9 mouse cellular contexts compared by ENCODE assay signal in genomic region chr11:114866486-114867360, GRCm38 (mm10). TPM values are rescaled to one million over a fixed set of nuclear protein-coding genes. Genes with fewer than 3 reads are reported as not detected.
DNase-seq lines count a peak whose midpoint lies in the region; ATAC-seq and TF ChIP-seq lines count a peak whose summit lies in the region.
"Had no signal": no experiment of that assay in that cellular context is flagged by ENCODE, and none has a peak within 500 bp of the region (broad histone marks: within the 10 kb centered on the region; RNA-seq: fewer than 3 reads in every experiment).

No protein-coding gene starts in this region.

- H3K36me3 ChIP-seq in embryonic facial prominence, embryonic 13.5 days: peaks cover 78% of the 10 kb centered on the region
- H3K36me3 ChIP-seq in intestine, embryonic 14.5 days (ENCODE audit: control insufficient read depth, insufficient read depth, low read length): peaks cover 36% of the 10 kb centered on the region
- peaks cover 10% of the 10 kb centered on the region for H3K36me3 ChIP-seq in liver, postnatal 0 days (replicated peaks; ENCODE audit: insufficient read depth, low read length)
- no peaks in the 10 kb centered on the region for H3K36me3 ChIP-seq in forebrain, postnatal 0 days (ENCODE audit: insufficient read depth)

- no peak overlapping the region for H3K27ac ChIP-seq in embryonic facial prominence, embryonic 13.5 days
- H3K27ac ChIP-seq in intestine, embryonic 14.5 days (ENCODE audit: low read depth): peak overlapping the region; percentile 48; the same call in 1 of the 2 replicates
- H3K27ac ChIP-seq in liver, postnatal 0 days (ENCODE audit: low read depth): peak overlapping the region; percentile 91
- H3K27ac ChIP-seq in forebrain, postnatal 0 days (ENCODE audit: low read depth, low read length): no peak overlapping the region

- H3K27me3 ChIP-seq in embryonic facial prominence, embryonic 13.5 days: no peaks in the 10 kb centered on the region
- no peaks in the 10 kb centered on the region for H3K27me3 ChIP-seq in intestine, embryonic 14.5 days (replicated peaks; ENCODE audit: control insufficient read depth, insufficient read depth, low read length)
- no peaks in the 10 kb centered on the region for H3K27me3 ChIP-seq in liver, postnatal 0 days (ENCODE audit: insufficient read depth, low read length)
- no peaks in the 10 kb centered on the region for H3K27me3 ChIP-seq in forebrain, postnatal 0 days (ENCODE audit: insufficient read depth, low read length)

- H3K9ac ChIP-seq in embryonic facial prominence, embryonic 13.5 days: peak overlapping the region; percentile 36; the same call in 1 of the 2 replicates
- H3K9ac ChIP-seq in intestine, embryonic 14.5 days (ENCODE audit: low read length): no peak overlapping the region
- H3K9ac ChIP-seq in liver, postnatal 0 days (replicated peaks): 0 out of 2 replicates have a peak overlapping the region, but pooled peaks have one; percentile 18
- no peak overlapping the region for H3K9ac ChIP-seq in forebrain, postnatal 0 days

- H3K9me3 ChIP-seq in embryonic facial prominence, embryonic 13.5 days: no peaks in the 10 kb centered on the region
- H3K9me3 ChIP-seq in intestine, embryonic 14.5 days (ENCODE audit: control insufficient read depth, low read length): no peaks in the 10 kb centered on the region
- H3K9me3 ChIP-seq in liver, postnatal 0 days (ENCODE audit: low read length): no peaks in the 10 kb centered on the region
- H3K9me3 ChIP-seq in forebrain, postnatal 0 days (ENCODE audit: low read length): no peaks in the 10 kb centered on the region

- ATAC-seq in embryonic facial prominence, embryonic 13.5 days (ENCODE audit: insufficient number of reproducible peaks, insufficient read depth, low FRiP score, low TSS enrichment, low read depth): no peak
- ATAC-seq in intestine, embryonic 14.5 days (replicated peaks; ENCODE audit: low FRiP score, low TSS enrichment, low read depth): 0 out of 2 replicates have a peak, but pooled peaks have one; percentile 28
- peak; percentile 91 for ATAC-seq in liver, postnatal 0 days
- no peak for ATAC-seq in inflammation-experienced regulatory T-cells, adult 6 months
- no peak for ATAC-seq in forebrain, postnatal 0 days

- no peak overlapping the region for H3K4me2 ChIP-seq in embryonic facial prominence, embryonic 13.5 days
- H3K4me2 ChIP-seq in intestine, embryonic 14.5 days (ENCODE audit: low read length): 0 out of 2 replicates have a peak overlapping the region, but pooled peaks have one; percentile 0
- peak overlapping the region; percentile 50 for H3K4me2 ChIP-seq in liver, postnatal 0 days (ENCODE audit: low read depth, low read length)
- H3K4me2 ChIP-seq in forebrain, postnatal 0 days (ENCODE audit: low read depth): no peak overlapping the region

- peaks cover 24% of the 10 kb centered on the region for H3K4me1 ChIP-seq in embryonic facial prominence, embryonic 13.5 days
- peaks cover 23% of the 10 kb centered on the region for H3K4me1 ChIP-seq in intestine, embryonic 14.5 days (replicated peaks; ENCODE audit: control insufficient read depth, insufficient read depth, low read length)
- H3K4me1 ChIP-seq in liver, postnatal 0 days (ENCODE audit: insufficient read depth): peaks cover 33% of the 10 kb centered on the region
- no peaks in the 10 kb centered on the region for H3K4me1 ChIP-seq in forebrain, postnatal 0 days (ENCODE audit: insufficient read depth)

- WGBS in embryonic facial prominence, embryonic 13.5 days: 35% methylated on average over 10 of the region's 10 CpGs
- 39% methylated on average over 10 of the region's 10 CpGs for WGBS in intestine, embryonic 14.5 days
- WGBS in liver, postnatal 0 days (ENCODE audit: insufficient replicate concordance): 40% methylated on average over 10 of the region's 10 CpGs
- 65% methylated on average over 10 of the region's 10 CpGs for WGBS in forebrain, postnatal 0 days

- peak; percentile 69 for TF ChIP-seq EP300 in liver, postnatal 0 days (IDR thresholded peaks at IDR 0.05; ENCODE audit: low read depth)

- no peak for TF ChIP-seq CTCF in liver, postnatal 0 days (IDR thresholded peaks at IDR 0.05; ENCODE audit: low read depth)
- TF ChIP-seq CTCF in forebrain, postnatal 0 days (IDR thresholded peaks at IDR 0.05; ENCODE audit: low read depth): no peak

- DNase-seq in embryo, embryonic 10 days (ENCODE audit: low spot score): peak; percentile 70
- DNase-seq in embryo, embryonic 9.5 days (ENCODE audit: extremely low spot score): no peak
- DNase-seq in intestine, embryonic 14.5 days (ENCODE audit: low spot score): no peak
- peak; percentile 79 for DNase-seq in liver, postnatal 0 days
- no peak for DNase-seq in forebrain, postnatal 0 days
- no peak for DNase-seq in layer of hippocampus, adult 8-10 months (ENCODE audit: low spot score in 2 of 2)

- no peak overlapping the region for H3K4me3 ChIP-seq in embryonic facial prominence, embryonic 13.5 days
- H3K4me3 ChIP-seq in intestine, embryonic 14.5 days (ENCODE audit: low read depth, low read length): no peak overlapping the region
- H3K4me3 ChIP-seq in liver, postnatal 0 days (ENCODE audit: low read depth, low read length): no peak overlapping the region
- no peak overlapping the region for H3K4me3 ChIP-seq in forebrain, postnatal 0 days (ENCODE audit: low read depth, low read length)

RNA-seq across cellular contexts. Expression of gene Gprc5c, which starts 15.8 kb away (rescaled TPM):
- 44.4 and 44.8 TPM in 2 replicates for polyA plus RNA-seq in embryonic facial prominence, embryonic 13.5 days (2015; fragmentation: Nextera tagmentation; extraction: Ambion mirVana)
- 21.8 and 23.6 TPM in 2 replicates for polyA plus RNA-seq in intestine, embryonic 14.5 days (2014; fragmentation: Nextera tagmentation; extraction: Ambion mirVana)
- 23.2 and 24.9 TPM in 2 replicates for polyA plus RNA-seq in liver, postnatal 0 days (2015; fragmentation: Nextera tagmentation; extraction: Ambion mirVana)
- not detected for polyA plus RNA-seq in inflammation-experienced regulatory T-cells, adult 6 months (2017; shearing (Covaris generic))
- 4.4 and 7.9 TPM in 2 replicates for total RNA-seq in forebrain, postnatal 0 days (2014; rRNA removed)
- polyA plus RNA-seq in forebrain, postnatal 0 days (2015; fragmentation: Nextera tagmentation; extraction: Ambion mirVana): 5.5 and 5.8 TPM in 2 replicates
- total RNA-seq in layer of hippocampus, adult 8-10 months (2022): 1 to 10 TPM; 4.3 to 7.2 (median 4.8) TPM
- total RNA-seq: common myeloid progenitor, adult 5-6 weeks had no signal

RNA-seq across cellular contexts. Expression of gene Cd300a, which starts 23.1 kb away (rescaled TPM):
- 1.0 and 2.3 TPM in 2 replicates for polyA plus RNA-seq in embryonic facial prominence, embryonic 13.5 days (2015; fragmentation: Nextera tagmentation; extraction: Ambion mirVana)
- 0.89 and 1.3 TPM in 2 replicates for polyA plus RNA-seq in intestine, embryonic 14.5 days (2014; fragmentation: Nextera tagmentation; extraction: Ambion mirVana)
- polyA plus RNA-seq in liver, postnatal 0 days (2015; fragmentation: Nextera tagmentation; extraction: Ambion mirVana): 7.7 and 9.7 TPM in 2 replicates
- polyA plus RNA-seq in inflammation-experienced regulatory T-cells, adult 6 months (2017; shearing (Covaris generic)): under 1 TPM; 0.12 to 0.75 (median 0.27) TPM
- 0.86 and 1.0 TPM in 2 replicates for total RNA-seq in forebrain, postnatal 0 days (2014; rRNA removed)
- 1.1 and 1.4 TPM in 2 replicates for polyA plus RNA-seq in forebrain, postnatal 0 days (2015; fragmentation: Nextera tagmentation; extraction: Ambion mirVana)
- total RNA-seq in layer of hippocampus, adult 8-10 months (2022): 1 to 10 TPM in 2 of 4 experiments, under 1 TPM in 2; 0.39 to 1.3 (median 0.80) TPM

Comparison
In these comparisons a context has a peak if more than half of its experiments do, and no peak if none do; other contexts are left out.
1. DNase-seq: peak in embryo, embryonic 10 days (single experiment) and liver, postnatal 0 days (single experiment); none in embryo, embryonic 9.5 days (single experiment), intestine, embryonic 14.5 days (single experiment), forebrain, postnatal 0 days (single experiment) and layer of hippocampus, adult 8-10 months (0 of 2).
2. ATAC-seq: peak in intestine, embryonic 14.5 days (single experiment) and liver, postnatal 0 days (single experiment); none in embryonic facial prominence, embryonic 13.5 days (single experiment), inflammation-experienced regulatory T-cells, adult 6 months (single experiment) and forebrain, postnatal 0 days (single experiment).
3. H3K27ac ChIP-seq: peak in intestine, embryonic 14.5 days (single experiment) and liver, postnatal 0 days (single experiment); none in embryonic facial prominence, embryonic 13.5 days (single experiment) and forebrain, postnatal 0 days (single experiment).
4. H3K4me2 ChIP-seq: peak in intestine, embryonic 14.5 days (single experiment) and liver, postnatal 0 days (single experiment); none in embryonic facial prominence, embryonic 13.5 days (single experiment) and forebrain, postnatal 0 days (single experiment).
5. H3K9ac ChIP-seq: peak in embryonic facial prominence, embryonic 13.5 days (single experiment) and liver, postnatal 0 days (single experiment); none in intestine, embryonic 14.5 days (single experiment) and forebrain, postnatal 0 days (single experiment).